Mouse (Mus musculus) heart, postnatal 0 days (tissue): ENCODE results near the gene Plekhh2.

Source experiments
- CTCF ChIP-seq: IDR thresholded peaks from 2 replicates; pipeline ENCODE4 v1.5.1; 2016; ENCODE audit warnings: antibody characterized with exemption, control low read depth, low read depth
- EP300 ChIP-seq: IDR thresholded peaks from 2 replicates; pipeline ENCODE4 v1.6.1; 2016; ENCODE audit warnings: antibody characterized with exemption, low read depth

DNA sequence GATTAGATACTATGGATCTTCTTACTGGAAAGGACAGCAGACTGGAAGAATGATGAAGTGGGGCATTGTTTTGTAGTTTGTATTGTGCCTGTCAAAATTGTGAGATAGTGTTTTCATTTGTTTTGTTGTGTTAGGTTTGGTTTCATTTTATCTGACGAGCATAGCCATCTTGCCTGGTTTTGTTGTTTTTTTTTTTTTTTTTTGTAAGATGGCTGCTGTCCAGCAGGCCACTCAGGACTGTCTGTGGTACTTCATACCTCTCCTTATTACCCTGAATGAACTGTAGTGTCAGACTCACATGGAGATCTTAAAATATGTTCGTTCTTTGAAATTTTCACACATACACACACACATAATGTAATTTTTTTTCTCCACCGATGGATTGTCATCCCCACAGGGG is 9.4 kb upstream of the Plekhh2 start:
- TF ChIP-seq CTCF (no peak), EP300 (no peak)
